Mouse (Mus musculus): ENCODE results near the gene Ckm.

Gene Ckm

DNA sequence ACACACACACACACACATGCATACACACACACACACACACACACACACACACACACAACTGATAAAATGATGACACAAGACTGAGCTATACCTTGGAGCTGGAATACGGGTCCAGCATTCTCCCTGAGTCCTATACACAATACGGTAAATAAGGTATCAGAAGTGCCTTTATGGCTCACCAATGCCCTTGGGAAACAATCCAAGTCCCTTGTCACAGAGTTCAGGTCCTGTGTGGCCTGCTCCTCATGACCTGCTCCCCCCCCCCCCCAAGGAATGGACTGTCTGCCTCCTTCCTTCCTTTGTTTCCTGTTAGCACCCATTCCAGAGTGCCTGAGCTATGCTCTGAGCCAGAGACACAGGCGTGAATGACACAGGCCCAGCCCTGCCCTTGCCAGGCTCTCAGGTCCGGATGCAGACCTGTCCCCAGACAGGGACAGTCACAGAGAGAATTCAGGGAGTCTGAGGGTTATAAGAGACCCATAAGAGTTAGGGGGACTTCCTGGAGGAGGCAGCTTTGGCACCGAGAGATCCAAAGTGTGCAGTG, 62.1 kb downstream of the Ckm start:
- DNase-seq (ENCODE audit: low spot score in 2 of 2) = no peak

DNA sequence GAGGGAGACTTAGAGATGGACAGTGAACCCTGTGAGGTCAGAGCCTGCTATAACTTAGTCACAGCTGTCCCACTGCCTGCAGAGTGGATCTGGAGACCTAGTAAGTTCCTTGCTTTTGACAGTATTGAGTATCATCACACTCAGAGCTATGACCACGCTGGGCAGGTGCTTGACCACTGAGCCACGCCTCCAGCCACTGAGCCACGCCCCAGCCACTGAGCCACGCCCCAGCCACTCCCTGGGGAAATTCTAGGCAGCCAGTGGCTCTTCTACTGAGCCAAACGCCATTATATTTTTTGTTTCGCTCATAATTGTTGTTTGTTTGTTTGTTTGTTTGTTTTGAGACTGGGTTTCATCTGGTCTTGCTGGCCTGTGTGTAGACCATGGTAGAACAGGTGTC, 63.1 kb downstream of the Ckm start:
- no peak for DNase-seq (ENCODE audit: low spot score in 2 of 2)

DNA sequence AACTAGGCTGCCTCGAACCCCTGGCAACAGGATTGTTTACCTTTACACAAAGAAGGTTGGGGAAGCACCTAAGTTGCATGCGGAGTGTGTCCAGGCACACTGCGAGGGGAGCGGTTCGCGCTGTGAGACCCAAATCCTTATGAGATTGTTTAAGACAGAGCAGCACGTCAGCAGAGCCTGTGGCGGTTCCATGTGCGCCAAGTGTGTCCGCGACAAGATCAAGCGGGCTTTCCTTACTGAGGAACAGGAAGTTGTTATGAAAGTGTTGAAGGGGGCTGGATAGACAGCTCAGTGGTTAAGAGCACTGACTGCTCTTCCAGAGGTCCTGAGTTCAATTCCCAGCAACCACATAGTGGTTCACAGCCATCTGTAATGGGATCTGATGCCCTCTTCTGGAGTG, 63.7 kb downstream of the Ckm start:
- DNase-seq (ENCODE audit: low spot score in 2 of 2) = no peak

DNA sequence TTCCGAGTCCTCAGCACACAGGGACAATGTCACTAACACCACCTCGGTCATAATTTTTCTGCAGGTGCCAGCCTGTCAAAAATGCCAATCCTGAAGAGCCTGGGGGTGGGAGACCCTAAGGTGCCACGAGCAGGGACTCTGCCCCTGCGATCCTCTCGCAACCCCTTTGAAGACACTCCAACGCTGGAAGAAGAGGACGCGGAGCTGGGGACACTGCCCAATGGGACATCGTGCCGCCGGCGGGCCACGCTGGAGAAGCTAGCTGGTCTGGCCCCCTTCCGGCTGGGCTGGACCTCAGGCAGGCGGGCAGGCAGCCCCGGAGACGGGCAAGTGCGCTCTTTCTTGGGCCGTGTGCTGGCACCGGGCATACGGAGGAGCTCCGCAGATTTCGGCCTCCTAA, 64.8 kb downstream of the Ckm start:
- no peak for DNase-seq (ENCODE audit: low spot score in 2 of 2)

DNA sequence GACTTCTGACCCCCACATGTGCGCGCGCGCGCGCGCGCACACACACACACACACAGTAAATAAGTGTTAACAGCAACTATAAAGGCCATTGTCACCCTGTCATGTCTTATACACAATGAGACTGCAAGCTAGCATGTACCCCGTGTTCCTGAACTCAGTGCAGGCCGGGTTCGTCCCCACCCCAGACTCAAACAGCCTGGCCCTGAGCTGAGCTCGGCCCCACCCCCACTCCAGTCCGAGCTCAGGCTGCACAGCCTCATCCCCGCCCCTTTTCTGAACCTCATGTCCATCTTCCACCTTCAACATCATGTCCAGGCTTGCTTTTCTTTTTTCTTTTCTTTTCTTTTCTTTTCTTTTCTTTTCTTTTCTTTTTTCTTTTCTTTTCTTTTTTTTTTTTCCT, 65.7 kb downstream of the Ckm start:
- DNase-seq (ENCODE audit: low spot score in 2 of 2) = no peak

DNA sequence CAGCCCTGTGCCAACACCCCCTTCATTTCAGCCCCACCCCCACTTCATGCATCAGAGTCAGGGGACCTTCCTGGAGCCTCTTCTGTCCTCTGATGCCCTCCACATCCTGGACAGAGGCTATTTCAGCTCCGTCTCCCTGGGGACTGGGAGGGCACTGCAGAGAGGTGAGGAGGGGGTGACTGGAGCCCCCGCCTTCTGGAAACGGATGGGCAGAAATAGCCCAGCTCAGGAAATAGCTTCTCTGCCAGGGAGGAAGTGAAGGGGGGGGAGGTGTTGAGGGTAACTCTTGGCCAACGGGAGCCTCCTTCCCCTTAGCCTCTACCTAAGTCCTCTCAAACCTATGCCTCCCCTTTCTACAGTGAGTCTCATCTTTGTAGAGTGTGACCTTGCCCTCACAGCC, 67.8 kb downstream of the Ckm start:
- DNase-seq (ENCODE audit: low spot score in 2 of 2) = no peak

Measured in thymus, postnatal 10 days (tissue).